Mouse (Mus musculus) ES-E14 (cell line): ENCODE results near the gene Slc6a5. TPM values are rescaled to one million over a fixed set of nuclear protein-coding genes. Genes with fewer than 3 reads are reported as not detected.

ENCODE experiments used
- DNase-seq: peaks from one replicate; pipeline ENCODE4 v3.0.0-alpha.2; 2013; ENCODE audit warnings: low read depth, low spot score
- H3K27ac ChIP-seq: 2 replicates; pipeline ENCODE4 v1.5.1; 2012; ENCODE audit warnings: low read depth, mild to moderate bottlenecking, low read length, moderate library complexity, mixed read lengths; ENCODE audit not compliant: poor library complexity, insufficient read depth, severe bottlenecking
- H3K36me3 ChIP-seq: 2 replicates; pipeline ENCODE4 v1.6.1; 2012; ENCODE audit warnings: mild to moderate bottlenecking, low read length, moderate library complexity, mixed read lengths; ENCODE audit not compliant: control insufficient read depth, poor library complexity, insufficient read depth, severe bottlenecking
- H3K4me1 ChIP-seq, 2 experiments: fragments of 150-350 bp in 1 of 2; sonication (generic) in 1 of 2; 2 replicates each; pipeline ENCODE4 v1.6.1; 2012; ENCODE audit warnings: low read length in 2 of 2, mild to moderate bottlenecking in 1 of 2, mixed read lengths in 1 of 2; ENCODE audit not compliant: control insufficient read depth in 2 of 2, insufficient read depth in 2 of 2, poor library complexity in 1 of 2
- H3K4me3 ChIP-seq, 2 experiments: fragments of 150-350 bp in 1 of 2; sonication (generic) in 1 of 2; 2 replicates each; pipeline ENCODE4 v1.5.1; 2012; ENCODE audit warnings: low read length in 2 of 2, low read depth in 1 of 2, mild to moderate bottlenecking in 1 of 2, mixed read lengths in 1 of 2; ENCODE audit not compliant: insufficient read depth in 1 of 2, poor library complexity in 1 of 2, severe bottlenecking in 1 of 2
- H3K9ac ChIP-seq: 2 replicates; pipeline ENCODE4 v1.6.1; 2012; ENCODE audit warnings: low read depth, mild to moderate bottlenecking, low read length, mixed read lengths; ENCODE audit not compliant: poor library complexity, insufficient read depth, severe bottlenecking
- H3K9me3 ChIP-seq: fragments of 150-350 bp; sonication (generic); 2 replicates; pipeline ENCODE4 v1.6.1; 2012; ENCODE audit warnings: low read depth, mild to moderate bottlenecking, low read length; ENCODE audit not compliant: control insufficient read depth, insufficient read depth
- CHD2 ChIP-seq: IDR thresholded peaks from 2 replicates; pipeline ENCODE4 v1.6.1; 2014; ENCODE audit warnings: mild to moderate bottlenecking, low read depth, low read length, inconsistent platforms
- HCFC1 ChIP-seq: IDR thresholded peaks from 2 replicates; pipeline ENCODE4 v1.6.1; 2012; ENCODE audit warnings: low read length, inconsistent platforms, borderline replicate concordance; ENCODE audit not compliant: insufficient read depth
- MAFK ChIP-seq: IDR thresholded peaks from 2 replicates; pipeline ENCODE4 v1.6.1; 2014; ENCODE audit warnings: mild to moderate bottlenecking, low read depth, low read length, inconsistent platforms; ENCODE audit not compliant: insufficient read depth
- ZC3H11A ChIP-seq: IDR thresholded peaks from 2 replicates; pipeline ENCODE4 v1.6.1; 2012; ENCODE audit warnings: low read depth, mild to moderate bottlenecking, inconsistent platforms, low read length, borderline replicate concordance
- ZNF384 ChIP-seq: IDR thresholded peaks from 2 replicates; pipeline ENCODE4 v1.6.1; 2012; ENCODE audit warnings: low read depth, low read length, inconsistent platforms
- in situ Hi-C, 2 experiments: fragments of 600-800 bp; cut with MboI; formaldehyde crosslinking; loops; one replicate each; pipeline ENCODE4 v1.15.1; 2025; ENCODE audit warnings: low sequenced_read_pairs in 2 of 2, inconsistent platforms in 1 of 2; ENCODE audit not compliant: unreplicated experiment in 2 of 2
- total RNA-seq: library from RNA; depleted of rRNA; stranded (reverse); fragments of 300-350 nt; gene quantifications from 2 replicates; pipeline ENCODE4 v1.2.3, GENCODE M21; 2012

Gene Slc6a5
- total RNA-seq, 1 experiment = 0.36 TPM

DNA sequence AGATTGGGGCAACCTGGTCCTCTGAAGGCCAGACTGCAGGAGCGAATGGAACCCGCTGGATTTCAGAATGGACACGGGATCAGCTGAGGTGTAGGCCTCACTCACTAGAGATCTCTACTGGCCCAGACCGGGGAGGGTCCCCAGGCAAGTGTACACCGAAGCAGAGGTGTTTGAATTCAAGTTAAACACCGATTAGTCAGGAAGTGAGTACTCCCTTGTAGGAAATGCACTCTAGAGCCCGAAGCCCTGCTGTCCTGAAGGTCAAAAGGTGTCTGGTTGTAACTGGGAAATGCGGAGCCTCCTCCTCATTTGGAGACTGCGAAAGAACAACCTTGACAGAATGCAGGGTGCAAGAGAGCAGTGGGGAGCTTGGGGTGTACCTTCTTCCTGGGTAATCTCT, 5.0 kb downstream of the Slc6a5 start:
- H3K4me1 ChIP-seq = peaks cover 2 to 23% of the 10 kb centered on the region in 2 experiments; a peak in 2 of 4 replicates
- TF ChIP-seq ZNF384 (no peak), MAFK (no peak), CHD2 (no peak), HCFC1 (no peak), ZC3H11A (no peak)
- H3K27ac ChIP-seq = no peak overlapping the region
- no peak overlapping the region for H3K4me3 ChIP-seq
- in situ Hi-C loops = loop anchor here in 1 of 2 experiments (25.0 kb wide), 1 partner anchor 278 kb away; the partner anchor contains the start of gene Dbx1
- no peak overlapping the region for H3K9ac ChIP-seq
- no peak for DNase-seq
- no peaks in the 10 kb centered on the region for H3K36me3 ChIP-seq
- H3K9me3 ChIP-seq = no peaks in the 10 kb centered on the region

DNA sequence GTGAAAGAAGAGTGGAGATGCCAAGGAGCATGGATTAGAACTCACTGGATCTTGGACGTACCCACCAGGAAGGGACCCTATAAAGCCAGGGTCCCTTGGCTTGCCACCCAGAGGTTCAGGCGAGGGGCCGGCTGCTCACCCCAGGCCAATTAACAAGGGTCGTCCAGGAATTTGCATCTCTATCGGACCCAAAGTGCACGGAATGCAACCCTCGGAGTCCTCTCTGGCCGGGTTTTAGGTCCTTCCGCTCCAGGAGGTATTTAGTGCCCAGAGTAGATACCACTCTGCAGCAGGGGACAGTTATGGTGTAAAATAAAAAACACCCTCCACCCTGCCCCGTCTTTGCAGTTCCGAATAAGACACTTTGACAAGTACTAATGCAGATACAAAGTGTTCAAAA, 5.5 kb downstream of the Slc6a5 start:
- Histone ChIP-seq H3K4me3 (peak overlapping the region in 1 of 2 experiments; percentile 8; a peak in 1 of 4 replicates), H3K9ac (no peak overlapping the region), H3K27ac (no peak overlapping the region), H3K4me1 (peaks cover 2 to 23% of the 10 kb centered on the region in 2 experiments; a peak in 2 of 4 replicates), H3K9me3 (no peaks in the 10 kb centered on the region), H3K36me3 (no peaks in the 10 kb centered on the region)
- DNase-seq = no peak
- TF ChIP-seq CHD2 = no peak
- no peak for TF ChIP-seq ZNF384
- no peak for TF ChIP-seq MAFK
- TF ChIP-seq ZC3H11A = no peak
- in situ Hi-C loops = loop anchor here in 1 of 2 experiments (25.0 kb wide), 1 partner anchor 278 kb away; the partner anchor contains the start of gene Dbx1

DNA sequence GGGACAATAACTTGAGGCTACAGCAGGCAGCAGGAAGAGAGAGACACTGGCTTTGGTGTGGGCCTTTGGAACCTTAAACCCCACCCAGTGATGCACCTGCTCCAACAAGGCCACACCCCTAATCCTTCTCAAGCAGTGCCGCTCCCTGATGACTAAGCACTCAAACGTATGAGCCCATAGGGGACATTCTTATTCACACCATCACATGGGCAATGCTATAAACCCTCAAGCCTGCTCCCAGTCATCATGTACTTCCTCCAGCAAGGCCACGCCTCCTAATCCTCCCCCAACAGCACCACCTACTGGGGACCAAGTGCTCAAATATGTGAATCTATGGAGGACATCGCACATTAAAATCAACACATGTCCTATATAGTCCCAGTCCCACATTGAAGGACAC, 9.5 kb downstream of the Slc6a5 start:
- no peak overlapping the region for H3K9ac ChIP-seq
- no peak overlapping the region for H3K27ac ChIP-seq
- in situ Hi-C loops = loop anchor here in 1 of 2 experiments (25.0 kb wide), 1 partner anchor 282 kb away; the partner anchor contains the start of gene Dbx1
- no peaks in the 10 kb centered on the region for H3K9me3 ChIP-seq
- H3K36me3 ChIP-seq = no peaks in the 10 kb centered on the region
- no peak for DNase-seq
- H3K4me1 ChIP-seq = peaks cover 2 to 24% of the 10 kb centered on the region in 2 experiments; a peak in 2 of 4 replicates
- no peak for TF ChIP-seq ZC3H11A
- TF ChIP-seq CHD2 = no peak
- no peak overlapping the region for H3K4me3 ChIP-seq

DNA sequence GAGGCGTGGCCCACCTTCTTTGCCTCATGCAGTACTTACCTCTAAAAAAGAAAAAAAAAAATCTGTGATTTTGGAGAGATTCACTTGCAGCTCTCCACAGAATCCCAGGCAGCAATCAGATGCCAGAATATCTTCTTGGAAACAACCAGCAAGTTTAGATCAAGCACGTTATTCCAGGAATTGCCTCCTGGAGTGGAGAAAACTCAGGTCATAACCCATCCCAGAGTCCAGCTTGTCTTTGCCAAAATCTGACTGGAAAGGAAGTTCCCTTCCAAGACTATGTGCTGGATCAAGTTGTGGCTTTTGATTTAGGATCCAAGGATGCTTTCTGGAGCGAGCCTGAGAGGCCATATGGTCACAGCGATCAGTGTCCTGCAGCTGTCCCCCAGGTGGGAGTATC, 10.8 kb downstream of the Slc6a5 start:
- no peak for TF ChIP-seq HCFC1
- no peak for TF ChIP-seq ZC3H11A
- no peak for TF ChIP-seq ZNF384
- no peak for TF ChIP-seq CHD2
- TF ChIP-seq MAFK = no peak
- in situ Hi-C loops = loop anchor here (10.0 to 25.0 kb wide), 2 partner anchors 283 to 296 kb away; partner anchors contain the start of gene Dbx1 (in 1 of the 2)
- H3K4me3 ChIP-seq = no peak overlapping the region
- no peaks in the 10 kb centered on the region for H3K9me3 ChIP-seq
- no peak for DNase-seq
- H3K9ac ChIP-seq = no peak overlapping the region
- H3K36me3 ChIP-seq = no peaks in the 10 kb centered on the region
- peaks cover under 1 to 18% of the 10 kb centered on the region in 2 experiments; a peak in 2 of 4 replicates for H3K4me1 ChIP-seq
- H3K27ac ChIP-seq = no peak overlapping the region

DNA sequence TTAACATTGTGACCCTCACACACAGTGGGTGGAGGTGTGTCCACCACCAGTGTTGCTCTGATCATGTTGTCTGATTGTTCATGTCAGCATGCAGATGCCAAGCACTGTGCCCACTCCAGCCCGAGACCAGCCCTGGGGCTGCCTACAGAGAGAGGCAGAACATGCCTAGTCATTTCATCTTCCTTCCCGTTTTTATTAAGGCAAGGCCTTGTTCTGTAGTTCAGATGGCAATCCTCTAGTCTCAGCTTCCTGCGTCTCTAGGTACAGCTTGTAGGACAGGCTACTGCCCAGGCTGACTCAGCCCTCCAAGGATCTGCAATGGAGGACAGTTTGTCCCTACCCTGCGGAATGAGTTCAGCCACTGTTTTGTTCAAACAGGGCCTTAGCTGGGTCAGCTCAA, 13.0 kb downstream of the Slc6a5 start:
- no peak overlapping the region for H3K4me3 ChIP-seq
- no peak for DNase-seq
- TF ChIP-seq HCFC1 (no peak), ZNF384 (no peak)
- no peaks in the 10 kb centered on the region for H3K36me3 ChIP-seq
- in situ Hi-C loops = loop anchor here (10.0 to 25.0 kb wide), 2 partner anchors 286 to 298 kb away; partner anchors contain the start of gene Dbx1 (in 1 of the 2)
- peaks cover 0 to 11% of the 10 kb centered on the region in 2 experiments; a peak in 1 of 4 replicates for H3K4me1 ChIP-seq
- no peak overlapping the region for H3K9ac ChIP-seq
- H3K27ac ChIP-seq = no peak overlapping the region
- no peaks in the 10 kb centered on the region for H3K9me3 ChIP-seq
